Mouse (Mus musculus) C2C12 (cell line): ENCODE data around the gene Fbxw4. TPM values are rescaled to one million over a fixed set of nuclear protein-coding genes. Genes with fewer than 3 reads are reported as not detected.
A peak's percentile ranks its signal among the peaks of the same experiment; 100 is the strongest.

Experiments
- H3K27me3 ChIP-seq: one replicate; pipeline ENCODE4 v1.6.1; 2011; ENCODE audit not compliant: control insufficient read depth, insufficient read depth, insufficient read length
- H3K36me3 ChIP-seq: one replicate; pipeline ENCODE4 v1.6.1; 2011; ENCODE audit not compliant: control insufficient read depth, insufficient read depth
- H3K4me3 ChIP-seq: one replicate; pipeline ENCODE4 v1.5.1; 2011; ENCODE audit warnings: mild to moderate bottlenecking, control low read depth; ENCODE audit not compliant: poor library complexity, insufficient read depth, severe bottlenecking
- H3K79me2 ChIP-seq: one replicate; pipeline ENCODE4 v1.6.1; 2011; ENCODE audit not compliant: control insufficient read depth, insufficient read depth
- H3K79me3 ChIP-seq: one replicate; pipeline ENCODE4 v1.6.1; 2011; ENCODE audit warnings: low read depth, control low read depth
- H3ac ChIP-seq: one replicate; pipeline ENCODE3; 2011; ENCODE audit warnings: low read depth; ENCODE audit not compliant: control insufficient read depth, insufficient read length
- CEBPB ChIP-seq: IDR thresholded peaks from one replicate; pipeline ENCODE4 v1.6.1; 2011; ENCODE audit warnings: low read depth, mild to moderate bottlenecking, control low read depth, moderate library complexity
- CTCF ChIP-seq: IDR thresholded peaks from one replicate; pipeline ENCODE4 v1.5.1; 2011; ENCODE audit not compliant: control insufficient read depth, insufficient read depth, insufficient read length
- FOSL1 ChIP-seq: IDR thresholded peaks from one replicate; pipeline ENCODE4 v1.8.0; 2011; ENCODE audit warnings: mild to moderate bottlenecking, low read length; ENCODE audit not compliant: poor library complexity, insufficient read depth, severe bottlenecking
- MAX ChIP-seq: IDR thresholded peaks from one replicate; pipeline ENCODE4 v1.6.1; 2011; ENCODE audit warnings: mild to moderate bottlenecking, control low read depth
- MYOD1 ChIP-seq: IDR thresholded peaks from one replicate; pipeline ENCODE4 v1.6.1; 2011; ENCODE audit warnings: low read depth; ENCODE audit not compliant: control insufficient read depth, insufficient read length
- MYOG ChIP-seq: IDR thresholded peaks from one replicate; pipeline ENCODE4 v1.6.1; 2011; ENCODE audit not compliant: control insufficient read depth, insufficient read length; ENCODE audit errors: extremely low read depth
- USF1 ChIP-seq: IDR thresholded peaks from one replicate; pipeline ENCODE4 v1.6.1; 2011; ENCODE audit warnings: low read depth, mild to moderate bottlenecking, control low read depth, moderate library complexity
- polyA plus RNA-seq: library from polyadenylated mRNA; unstranded; fragments of >200 nt; fragmentation: generic; extraction: Trizol; gene quantifications from one replicate; pipeline ENCODE4 v1.2.1, GENCODE M21; 2012; ENCODE audit warnings: missing spikeins

The Fbxw4 gene
- polyA plus RNA-seq, 1 experiment: 19.3 TPM

DNA sequence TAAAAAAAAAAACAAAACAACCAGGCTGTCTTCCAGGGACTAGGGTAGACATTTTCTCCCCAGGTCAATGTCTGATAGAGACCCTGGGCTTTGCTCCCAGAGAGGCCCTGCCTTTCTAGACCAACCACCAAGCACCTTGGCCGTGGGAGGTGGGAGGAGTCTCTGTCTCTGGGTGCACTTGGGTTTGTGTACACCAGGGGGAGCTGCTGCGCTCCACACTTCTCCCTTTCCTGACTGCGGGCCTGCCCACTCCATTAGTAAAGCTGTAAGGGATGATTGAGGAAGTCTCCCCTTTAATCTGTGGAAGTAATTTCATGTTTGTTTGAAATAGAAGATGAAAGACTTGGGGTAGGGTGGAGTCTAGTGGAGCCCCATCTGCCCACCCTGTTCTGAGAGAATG is 78.9 kb downstream of the Fbxw4 start:
- Histone ChIP-seq H3ac (no peak overlapping the region), H3K79me2 (no peaks in the 10 kb centered on the region), H3K79me3 (no peaks in the 10 kb centered on the region), H3K27me3 (no peaks in the 10 kb centered on the region), H3K4me3 (no peak overlapping the region), H3K36me3 (peaks cover 12% of the 10 kb centered on the region)
- TF ChIP-seq USF1: no peak
- peak; percentile 56 for TF ChIP-seq CTCF
- no peak for TF ChIP-seq FOSL1
- TF ChIP-seq MAX: no peak
- no peak for TF ChIP-seq CEBPB
- TF ChIP-seq MYOG: no peak
- TF ChIP-seq MYOD1: no peak

DNA sequence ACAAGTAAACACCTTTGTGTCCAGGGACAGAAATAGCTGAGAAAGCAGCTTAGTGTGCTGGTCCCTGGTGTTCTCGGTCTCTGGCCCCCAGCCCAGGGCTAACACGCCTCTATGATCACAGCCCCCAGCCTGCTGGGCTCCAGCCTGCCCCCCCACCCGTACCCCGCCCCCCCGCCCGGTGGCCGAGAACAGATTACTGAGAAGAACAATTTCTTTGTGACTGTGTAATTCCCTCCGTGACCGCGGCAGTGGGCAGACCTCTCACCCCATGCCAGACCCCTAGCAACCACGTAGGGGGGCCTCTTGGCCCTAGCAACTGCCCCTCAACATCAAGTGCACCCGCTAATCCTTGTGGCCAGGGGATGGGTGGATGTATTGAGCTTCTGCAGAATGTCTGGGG is 79.9 kb downstream of the Fbxw4 start:
- no peak for TF ChIP-seq MAX
- TF ChIP-seq FOSL1: no peak
- no peak for TF ChIP-seq MYOG
- TF ChIP-seq USF1: no peak
- TF ChIP-seq CEBPB: no peak
- TF ChIP-seq MYOD1: no peak
- TF ChIP-seq CTCF: no peak
- Histone ChIP-seq H3K4me3 (no peak overlapping the region), H3K36me3 (peaks cover 12% of the 10 kb centered on the region), H3ac (no peak overlapping the region), H3K27me3 (no peaks in the 10 kb centered on the region), H3K79me3 (no peaks in the 10 kb centered on the region), H3K79me2 (no peaks in the 10 kb centered on the region)

DNA sequence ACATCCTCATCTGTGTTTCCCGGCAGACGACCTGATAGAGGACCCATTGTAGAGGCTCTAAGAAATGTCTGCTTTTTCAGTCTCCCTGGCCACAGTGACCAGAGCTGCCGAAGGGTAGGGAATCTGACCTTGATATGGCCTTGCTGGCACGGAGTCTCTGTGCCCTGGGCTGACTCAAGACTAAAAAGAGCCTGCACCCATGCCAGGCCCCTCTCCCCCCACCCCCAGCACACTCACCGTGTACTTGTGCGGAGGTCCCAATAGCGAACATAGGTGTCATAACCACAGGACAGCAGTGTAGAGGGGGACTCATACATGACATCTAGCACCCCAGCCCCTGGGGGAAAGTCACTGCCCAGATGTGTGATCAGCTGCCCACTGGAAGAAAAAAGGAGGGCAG is 80.7 kb downstream of the Fbxw4 start:
- Histone ChIP-seq H3K27me3 (no peaks in the 10 kb centered on the region), H3ac (no peak overlapping the region), H3K4me3 (no peak overlapping the region), H3K36me3 (peaks cover 16% of the 10 kb centered on the region), H3K79me3 (no peaks in the 10 kb centered on the region), H3K79me2 (no peaks in the 10 kb centered on the region)
- TF ChIP-seq FOSL1: no peak
- TF ChIP-seq MAX: no peak
- TF ChIP-seq CTCF: no peak
- no peak for TF ChIP-seq CEBPB
- no peak for TF ChIP-seq MYOD1
- TF ChIP-seq USF1: no peak
- TF ChIP-seq MYOG: no peak

DNA sequence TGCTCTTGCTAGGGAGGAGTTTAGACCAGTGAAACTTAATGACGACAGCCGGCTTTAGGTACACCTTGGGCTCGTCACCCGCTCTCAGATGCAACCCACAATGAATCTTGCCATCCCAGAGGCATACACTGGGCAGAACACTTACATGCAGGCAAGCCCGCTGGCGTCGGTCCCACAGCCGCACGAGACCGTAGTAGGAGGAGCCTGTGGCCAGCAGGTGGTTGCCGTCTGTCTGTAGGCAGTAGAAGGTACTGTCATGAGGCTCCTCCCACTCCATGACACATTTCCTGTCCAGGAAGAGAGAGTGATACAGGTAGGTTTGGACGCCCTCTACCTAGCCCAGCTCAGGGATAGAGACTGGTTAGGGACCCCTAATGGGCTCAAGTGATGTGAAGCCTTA is 81.1 kb downstream of the Fbxw4 start:
- Histone ChIP-seq H3K4me3 (no peak overlapping the region), H3ac (no peak overlapping the region), H3K79me2 (no peaks in the 10 kb centered on the region), H3K36me3 (peaks cover 19% of the 10 kb centered on the region), H3K27me3 (no peaks in the 10 kb centered on the region), H3K79me3 (no peaks in the 10 kb centered on the region)
- no peak for TF ChIP-seq FOSL1
- no peak for TF ChIP-seq MYOD1
- no peak for TF ChIP-seq CEBPB
- TF ChIP-seq MAX: no peak
- no peak for TF ChIP-seq CTCF
- TF ChIP-seq USF1: no peak
- no peak for TF ChIP-seq MYOG

DNA sequence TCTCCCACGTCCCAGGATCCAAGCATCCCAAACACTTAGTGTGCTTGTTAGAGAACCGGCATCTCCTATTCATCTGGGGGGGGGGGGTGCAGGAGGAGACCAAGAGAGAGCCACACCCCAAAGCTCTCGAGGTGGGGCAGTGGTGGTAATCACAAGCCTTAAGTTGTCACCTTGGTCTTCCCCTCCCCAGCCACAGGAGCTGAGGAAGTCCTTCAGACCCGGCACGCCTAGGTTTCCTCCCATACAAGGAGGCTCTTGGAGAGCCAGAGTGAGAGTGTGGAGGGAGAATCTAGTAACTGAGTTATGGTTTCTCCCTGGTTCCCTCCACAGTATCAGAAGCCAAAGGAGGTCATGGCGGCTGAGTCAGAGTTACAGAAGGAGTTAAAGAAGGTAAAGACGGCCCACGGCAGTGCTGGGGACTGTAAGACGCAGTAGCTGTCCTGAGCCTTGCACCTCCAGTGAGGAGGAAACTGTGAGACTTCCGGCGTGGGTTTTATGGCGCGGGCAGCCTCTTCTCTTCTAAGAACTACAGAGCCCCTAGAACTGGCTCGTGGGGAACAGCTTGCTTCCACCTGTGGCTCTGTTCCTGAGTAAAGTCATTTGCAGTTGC is 82.9 kb downstream of the Fbxw4 start:
- Histone ChIP-seq H3K4me3 (no peak overlapping the region), H3K79me3 (no peaks in the 10 kb centered on the region), H3K27me3 (no peaks in the 10 kb centered on the region), H3K79me2 (no peaks in the 10 kb centered on the region), H3ac (no peak overlapping the region), H3K36me3 (peaks cover 19% of the 10 kb centered on the region)
- TF ChIP-seq CEBPB: no peak
- no peak for TF ChIP-seq MAX
- no peak for TF ChIP-seq MYOD1
- no peak for TF ChIP-seq FOSL1
- no peak for TF ChIP-seq CTCF

DNA sequence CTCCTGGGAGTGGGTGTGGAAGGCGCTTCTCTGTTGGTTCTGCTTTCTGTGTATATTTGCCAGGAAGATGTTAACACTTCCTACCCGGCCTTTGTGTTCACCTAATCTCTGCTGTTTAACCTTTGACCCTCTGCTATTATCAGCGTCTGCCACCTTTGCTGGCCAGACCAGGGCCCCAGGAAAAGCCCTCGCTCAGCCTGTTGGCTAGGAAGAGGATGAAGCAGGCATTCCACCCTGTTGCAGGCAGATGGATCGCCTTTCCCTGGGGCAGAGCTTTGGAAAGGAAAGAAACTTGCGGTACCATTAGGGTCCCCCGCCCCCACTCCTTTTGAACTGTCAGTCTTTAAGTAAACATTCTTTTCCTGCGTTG is 84.5 kb downstream of the Fbxw4 start:
- no peak overlapping the region for H3K4me3 ChIP-seq
- H3K79me3 ChIP-seq: no peaks in the 10 kb centered on the region
- TF ChIP-seq FOSL1: no peak
- TF ChIP-seq CEBPB: no peak
- no peak for TF ChIP-seq MYOG
- no peak for TF ChIP-seq CTCF
- no peak for TF ChIP-seq MAX
- TF ChIP-seq USF1: no peak
- no peak for TF ChIP-seq MYOD1
- no peaks in the 10 kb centered on the region for H3K79me2 ChIP-seq
- H3ac ChIP-seq: no peak overlapping the region
- H3K27me3 ChIP-seq: no peaks in the 10 kb centered on the region
- H3K36me3 ChIP-seq: peaks cover 23% of the 10 kb centered on the region
